In genomic region chr9:21924099-21924493, GRCm38 (mm10) we compare ENCODE assay signal across 8 mouse cellular contexts. TPM values are rescaled to one million over a fixed set of nuclear protein-coding genes. Genes with fewer than 3 reads are reported as not detected.
DNase-seq lines count a peak whose midpoint lies in the region; TF ChIP-seq lines count a peak whose summit lies in the region.

No protein-coding gene starts in this region.

- no peak overlapping the region for H3K4me3 ChIP-seq in kidney, adult 2 months (ENCODE audit: insufficient read depth, low read depth, low read length)
- H3K4me3 ChIP-seq in testis, adult 2 months (ENCODE audit: control insufficient read depth, low read depth, low read length): no peak overlapping the region
- no peak overlapping the region for H3K4me3 ChIP-seq in hindbrain, embryonic 10.5 days

- peak overlapping the region; percentile 87 for H3K27ac ChIP-seq in kidney, adult 2 months (ENCODE audit: insufficient read depth, low read depth, low read length)
- H3K27ac ChIP-seq in testis, adult 2 months (ENCODE audit: control insufficient read depth, insufficient read depth, low read depth, low read length): peak overlapping the region; percentile 66
- no peak overlapping the region for H3K27ac ChIP-seq in hindbrain, embryonic 10.5 days

- H3K4me1 ChIP-seq in kidney, adult 2 months (ENCODE audit: control insufficient read depth, insufficient read depth, low read length): peaks cover 4% of the 10 kb centered on the region; the same call in 1 of the 2 replicates
- H3K4me1 ChIP-seq in testis, adult 2 months (ENCODE audit: control insufficient read depth, insufficient read depth, low read length): peaks cover 9% of the 10 kb centered on the region
- H3K4me1 ChIP-seq in hindbrain, embryonic 10.5 days (replicated peaks): peaks cover 16% of the 10 kb centered on the region

- H3K27me3 ChIP-seq in kidney, adult 2 months (replicated peaks; ENCODE audit: control insufficient read depth, insufficient read depth, low read length): no peaks in the 10 kb centered on the region
- no peaks in the 10 kb centered on the region for H3K27me3 ChIP-seq in testis, adult 2 months (ENCODE audit: control insufficient read depth, insufficient read depth, low read length)
- H3K27me3 ChIP-seq in hindbrain, embryonic 10.5 days (ENCODE audit: insufficient read depth, poor library complexity, severe bottlenecking): no peaks in the 10 kb centered on the region

- 28% methylated on average over 6 of the region's 6 CpGs for WGBS in kidney, adult 2 months
- 83% methylated on average over 6 of the region's 6 CpGs for WGBS in hindbrain, embryonic 10.5 days

- no peak for TF ChIP-seq CTCF in kidney, adult 2 months (conservative IDR thresholded peaks at IDR 0.05; ENCODE audit: insufficient read depth, insufficient read length, low read depth, low read length)
- TF ChIP-seq CTCF in testis, adult 2 months (IDR thresholded peaks at IDR 0.05; ENCODE audit: control insufficient read depth, insufficient read depth, insufficient replicate concordance, low read depth, low read length): no peak

- no peaks in the 10 kb centered on the region for H3K36me3 ChIP-seq in kidney, adult 2 months (ENCODE audit: control insufficient read depth, insufficient read depth, low read length)
- no peaks in the 10 kb centered on the region for H3K36me3 ChIP-seq in testis, adult 2 months (ENCODE audit: control insufficient read depth, insufficient read depth, low read length)
- peaks cover 19% of the 10 kb centered on the region for H3K36me3 ChIP-seq in hindbrain, embryonic 10.5 days

- H3K9me3 ChIP-seq in hindbrain, embryonic 10.5 days: no peaks in the 10 kb centered on the region

- peak; percentile 99 for DNase-seq in 416B (ENCODE audit: low read depth)
- peak; percentile 86 to 93 for DNase-seq in adrenal gland, adult 18-20 months (ENCODE audit: low spot score in 2 of 2)
- DNase-seq in gastrocnemius, adult 8-10 months (ENCODE audit: low spot score in 2 of 2): peak; percentile 63 to 81
- DNase-seq in kidney, adult 2 months: peak; percentile 96
- DNase-seq in lung, postnatal 10 days: peak; percentile 96
- no peak for DNase-seq in hindbrain, embryonic 10.5 days (ENCODE audit: low spot score)
- DNase-seq in frontal cortex, postnatal 10 days (ENCODE audit: low spot score in 2 of 2): no peak

- TF ChIP-seq POLR2A in kidney, adult 2 months (IDR thresholded peaks at IDR 0.05; ENCODE audit: low read depth, low read length): no peak
- TF ChIP-seq POLR2A in testis, adult 2 months (IDR thresholded peaks at IDR 0.05; ENCODE audit: control insufficient read depth, low read depth, low read length): no peak

RNA-seq across cellular contexts. Expression of gene Ccdc159, which starts 3.2 kb away (rescaled TPM):
- total RNA-seq in adrenal gland, adult 18-20 months (2021): 10 to 100 TPM; 10.7 to 11.2 TPM
- under 1 TPM in 1 of 4 experiments, not detected in 3; 0.38 TPM for total RNA-seq in gastrocnemius, adult 8-10 months (2022)
- 4.3 and 4.8 TPM in 2 replicates for polyA plus RNA-seq in kidney, adult 2 months (2012; rRNA removed)
- 72.0 and 74.9 TPM in 2 replicates for polyA plus RNA-seq in testis, adult 2 months (2012; rRNA removed)
- polyA plus RNA-seq in hindbrain, embryonic 10.5 days (2016; fragmentation: Nextera tagmentation; extraction: Ambion mirVana): 4.2 and 5.1 TPM in 2 replicates

RNA-seq across cellular contexts. Expression of gene Tmem205, which starts 3.3 kb away (rescaled TPM):
- 100 to 1,000 TPM; 280 to 531 TPM for total RNA-seq in adrenal gland, adult 18-20 months (2021)
- total RNA-seq in gastrocnemius, adult 8-10 months (2022): 10 to 100 TPM; 11.1 to 13.9 (median 13.1) TPM
- polyA plus RNA-seq in kidney, adult 2 months (2012; rRNA removed): 313 and 353 TPM in 2 replicates
- polyA plus RNA-seq in testis, adult 2 months (2012; rRNA removed): 296 and 312 TPM in 2 replicates
- 39.1 and 46.1 TPM in 2 replicates for polyA plus RNA-seq in hindbrain, embryonic 10.5 days (2016; fragmentation: Nextera tagmentation; extraction: Ambion mirVana)

RNA-seq across cellular contexts. Expression of gene Rab3d, which starts 6.1 kb away (rescaled TPM):
- total RNA-seq in adrenal gland, adult 18-20 months (2021): 10 to 100 TPM; 40.6 to 43.4 TPM
- total RNA-seq in gastrocnemius, adult 8-10 months (2022): 1 to 10 TPM; 2.3 to 6.0 (median 2.9) TPM
- 27.1 and 32.9 TPM in 2 replicates for polyA plus RNA-seq in kidney, adult 2 months (2012; rRNA removed)
- 21.2 and 22.7 TPM in 2 replicates for polyA plus RNA-seq in testis, adult 2 months (2012; rRNA removed)
- 8.9 and 10.9 TPM in 2 replicates for polyA plus RNA-seq in hindbrain, embryonic 10.5 days (2016; fragmentation: Nextera tagmentation; extraction: Ambion mirVana)

RNA-seq across cellular contexts. Expression of gene Plppr2, which starts 12.7 kb away (rescaled TPM):
- 10 to 100 TPM; 19.4 to 22.3 TPM for total RNA-seq in adrenal gland, adult 18-20 months (2021)
- 1 to 10 TPM in 1 of 4 experiments, under 1 TPM in 3; 0.36 to 1.1 (median 0.60) TPM for total RNA-seq in gastrocnemius, adult 8-10 months (2022)
- 6.0 and 9.1 TPM in 2 replicates for polyA plus RNA-seq in kidney, adult 2 months (2012; rRNA removed)
- polyA plus RNA-seq in testis, adult 2 months (2012; rRNA removed): 33.3 and 39.3 TPM in 2 replicates
- 15.6 and 30.6 TPM in 2 replicates for polyA plus RNA-seq in hindbrain, embryonic 10.5 days (2016; fragmentation: Nextera tagmentation; extraction: Ambion mirVana)

RNA-seq across cellular contexts. Expression of gene Swsap1, which starts 31.5 kb away (rescaled TPM):
- total RNA-seq in adrenal gland, adult 18-20 months (2021): 10 to 100 TPM; 12.3 to 14.2 TPM
- total RNA-seq in gastrocnemius, adult 8-10 months (2022): 1 to 10 TPM; 2.4 to 3.0 (median 2.7) TPM
- polyA plus RNA-seq in kidney, adult 2 months (2012; rRNA removed): 10.5 and 10.9 TPM in 2 replicates
- polyA plus RNA-seq in testis, adult 2 months (2012; rRNA removed): 4.7 and 5.1 TPM in 2 replicates
- polyA plus RNA-seq in hindbrain, embryonic 10.5 days (2016; fragmentation: Nextera tagmentation; extraction: Ambion mirVana): 7.1 and 9.3 TPM in 2 replicates

Comparison
In these comparisons a context has a peak if more than half of its experiments do, and no peak if none do; other contexts are left out.
1. DNase-seq: peak in 416B (single experiment), adrenal gland, adult 18-20 months (2 of 2), gastrocnemius, adult 8-10 months (2 of 2), kidney, adult 2 months (single experiment) and lung, postnatal 10 days (single experiment); none in hindbrain, embryonic 10.5 days (single experiment) and frontal cortex, postnatal 10 days (0 of 2).
2. RNA of gene Ccdc159, which starts 3.2 kb away (polyA plus RNA-seq): 72.0 to 74.9 TPM in testis, adult 2 months; 4.2 to 5.1 TPM in hindbrain, embryonic 10.5 days and 4.3 to 4.8 TPM in kidney, adult 2 months; every median in the first group is over 10 times any median in the second.